Mouse (Mus musculus) thymus, postnatal 14 days (tissue): ENCODE data around the gene Dgki.

Source experiments
- DNase-seq: peaks from one replicate; pipeline ENCODE4 v3.0.0; 2021

Gene Dgki

DNA sequence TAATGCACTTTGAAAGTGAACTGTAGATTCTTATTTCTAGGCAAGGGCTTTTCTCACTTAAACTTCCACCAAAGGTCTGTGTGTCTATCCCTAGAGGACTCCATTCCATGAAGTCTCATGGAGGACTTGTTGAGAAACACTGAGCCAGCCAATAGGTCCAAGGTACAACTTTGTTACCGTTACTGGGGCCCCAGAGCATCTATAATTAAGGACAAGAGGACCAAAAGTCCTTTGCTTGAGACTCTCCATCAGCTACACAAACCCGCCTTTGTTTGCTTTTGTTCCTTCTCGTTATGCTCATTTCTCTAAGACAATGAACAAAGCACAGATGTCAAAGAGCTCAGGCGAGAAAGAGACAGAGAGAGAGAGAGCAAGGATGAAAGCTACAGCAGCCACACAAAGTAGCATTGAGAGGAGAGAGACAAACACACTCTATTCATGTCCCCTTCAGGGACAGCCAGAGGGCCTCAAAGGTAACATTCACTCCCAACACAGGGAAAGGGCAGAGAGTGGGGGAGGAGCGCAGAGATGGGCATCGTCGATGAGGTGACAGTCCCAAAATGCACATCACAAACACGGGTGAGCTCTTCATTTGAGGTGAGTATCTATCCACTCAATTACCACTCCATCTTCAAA is 396.7 kb downstream of the Dgki start:
- no peak for DNase-seq

DNA sequence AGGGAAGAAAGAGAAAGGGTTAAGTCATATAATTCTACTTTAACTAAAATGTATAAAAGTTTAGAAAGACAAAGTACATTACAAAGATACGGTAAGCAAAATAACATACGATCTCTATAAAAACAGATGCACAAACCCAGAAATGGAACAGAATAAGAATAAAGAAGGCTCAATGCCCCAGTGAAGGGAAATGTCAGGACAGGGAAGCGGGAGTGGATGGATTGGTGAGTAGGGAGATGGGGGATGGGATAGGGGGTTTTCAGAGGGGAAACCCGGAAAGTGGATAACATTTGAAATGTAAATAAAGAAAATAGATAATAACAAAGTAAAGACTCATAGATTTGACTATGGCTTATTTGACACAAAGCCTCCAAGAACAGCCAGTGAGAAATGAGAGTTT is 400.1 kb downstream of the Dgki start:
- DNase-seq = no peak

DNA sequence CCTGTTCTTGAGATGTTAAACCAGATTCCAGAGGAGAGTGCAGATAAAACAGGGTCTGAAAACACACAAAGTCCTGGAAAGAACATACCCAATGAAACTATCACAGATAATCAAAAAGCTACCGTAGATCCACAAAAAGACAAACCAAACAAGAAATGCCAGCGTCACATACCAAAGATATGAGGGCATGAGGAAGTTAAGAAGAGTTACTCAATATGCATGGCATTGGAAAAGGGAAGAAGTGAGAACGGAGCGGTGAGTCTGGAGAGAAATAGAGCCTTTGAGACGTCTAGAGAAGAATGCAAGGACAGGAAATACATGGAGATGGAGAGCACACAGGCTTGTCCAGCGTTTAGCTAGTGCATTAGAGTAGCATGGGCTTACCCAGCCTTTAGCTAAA is 401.6 kb downstream of the Dgki start:
- DNase-seq = no peak

DNA sequence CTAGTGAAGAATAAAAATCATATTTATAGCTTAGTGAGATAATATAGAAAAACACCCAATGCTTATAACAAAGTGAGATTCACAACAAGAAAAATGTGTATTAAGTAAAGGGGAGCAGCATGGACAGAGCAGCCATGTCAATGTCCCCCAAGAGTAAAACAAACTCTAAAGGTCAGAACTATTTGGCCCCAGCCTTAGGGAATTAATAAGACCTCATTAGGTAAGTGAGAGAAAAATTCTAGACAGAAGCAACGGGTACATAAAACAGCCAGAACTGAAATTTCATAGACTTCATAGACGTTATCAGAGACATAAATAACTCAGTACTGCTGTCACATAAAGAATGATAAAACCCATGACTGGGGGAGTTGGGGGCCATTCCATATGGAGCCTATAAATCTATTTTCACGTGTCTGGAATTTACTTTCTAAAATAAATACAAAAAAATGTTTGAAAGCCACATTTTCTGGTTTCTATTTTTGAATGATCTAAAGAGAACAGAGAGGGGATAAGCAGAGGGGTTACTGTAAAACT is 402.3 kb downstream of the Dgki start:
- no peak for DNase-seq

DNA sequence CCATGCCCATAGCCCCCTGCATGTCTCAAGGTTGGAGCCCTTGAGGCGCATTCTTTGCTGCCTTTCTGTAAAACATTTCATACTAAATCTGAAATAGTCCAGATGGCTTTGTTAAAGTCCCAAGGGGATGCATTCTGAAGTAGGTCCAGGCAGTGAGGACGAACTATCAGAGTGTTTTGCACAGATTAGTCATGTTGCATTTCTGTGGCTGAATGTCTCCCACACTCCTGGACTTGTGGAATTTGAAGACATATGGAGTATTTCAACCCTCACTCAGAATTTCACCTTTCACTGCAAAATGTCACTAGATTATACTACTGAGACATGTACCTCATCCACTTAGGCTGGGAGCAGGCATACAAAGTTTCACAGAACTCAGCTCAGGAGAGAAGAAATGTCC is 403.3 kb downstream of the Dgki start:
- no peak for DNase-seq

DNA sequence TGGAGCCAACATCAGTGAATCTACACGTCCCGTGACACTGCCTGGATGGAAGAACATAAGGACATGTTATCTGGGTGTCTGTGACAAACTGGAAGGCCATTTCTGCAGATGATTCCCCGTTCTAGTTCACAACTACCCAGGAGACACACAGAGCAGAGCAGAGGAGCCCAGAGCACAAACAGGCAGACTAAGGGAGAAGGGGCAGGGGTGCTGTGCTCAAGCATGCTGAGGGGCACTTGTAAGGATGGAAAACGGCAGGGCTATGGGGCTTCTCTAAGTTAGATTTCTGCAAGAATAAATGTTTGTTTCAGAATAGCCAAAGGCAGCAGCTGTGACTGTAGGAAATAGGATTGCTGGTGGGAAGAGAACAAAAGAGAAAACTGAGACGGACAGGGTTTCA is 408.2 kb downstream of the Dgki start:
- no peak for DNase-seq

DNA sequence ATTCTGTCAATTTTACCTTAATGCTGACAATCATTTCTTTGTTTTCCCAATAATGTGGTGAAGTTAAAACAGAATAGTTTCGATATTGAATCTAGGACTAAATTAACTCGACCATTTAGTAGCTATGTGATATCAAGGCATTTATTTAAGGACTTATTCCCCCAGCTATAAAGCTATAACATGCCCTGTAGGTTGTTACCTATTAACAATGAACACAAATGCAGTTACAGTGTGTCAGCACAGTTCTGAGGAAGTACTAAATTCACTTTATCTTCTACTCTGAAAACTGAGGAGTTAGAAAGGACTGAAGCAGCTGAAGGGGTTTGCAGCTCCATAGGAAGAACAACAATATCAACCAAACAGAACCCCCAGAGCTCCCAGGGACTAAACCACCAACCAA is 409.2 kb downstream of the Dgki start:
- no peak for DNase-seq

DNA sequence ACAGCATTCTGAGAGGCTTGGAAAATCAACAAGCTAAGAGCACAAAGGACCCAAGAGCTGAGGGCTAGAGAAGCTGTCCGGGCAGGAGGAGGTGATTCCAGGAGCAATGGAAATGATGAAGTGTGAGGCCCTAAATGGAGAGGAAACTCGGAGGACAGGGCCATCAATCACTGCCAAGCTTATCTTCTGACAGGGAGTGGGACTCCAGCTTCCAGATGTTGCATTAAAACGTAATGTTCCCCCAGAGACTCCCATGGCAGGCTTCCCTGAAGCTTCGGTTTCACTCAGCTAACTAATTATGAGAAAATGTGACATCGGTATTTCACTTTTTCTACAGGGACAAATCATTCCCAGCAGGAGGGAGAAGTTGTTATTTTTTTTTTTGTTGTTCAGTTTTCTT is 409.7 kb downstream of the Dgki start:
- no peak for DNase-seq

DNA sequence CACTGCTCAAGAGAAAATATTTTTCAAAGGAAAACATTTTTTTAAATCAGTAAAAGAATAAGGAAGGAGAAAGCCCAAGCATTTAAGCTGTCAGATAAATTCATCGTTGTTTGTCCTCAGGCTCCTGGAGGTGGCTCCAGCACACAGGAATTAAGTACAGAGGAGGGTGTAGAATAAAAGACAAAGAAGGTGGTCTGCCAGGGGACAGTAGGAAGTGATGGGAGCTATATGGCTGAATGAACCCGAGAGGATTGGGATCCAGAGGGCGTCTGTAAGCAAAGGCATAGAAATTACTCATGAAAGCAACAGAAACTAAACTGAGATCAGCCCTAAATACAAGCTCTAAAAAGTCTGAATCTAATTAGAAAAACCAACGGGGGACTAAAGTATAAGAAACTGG is 418.7 kb downstream of the Dgki start:
- no peak for DNase-seq

DNA sequence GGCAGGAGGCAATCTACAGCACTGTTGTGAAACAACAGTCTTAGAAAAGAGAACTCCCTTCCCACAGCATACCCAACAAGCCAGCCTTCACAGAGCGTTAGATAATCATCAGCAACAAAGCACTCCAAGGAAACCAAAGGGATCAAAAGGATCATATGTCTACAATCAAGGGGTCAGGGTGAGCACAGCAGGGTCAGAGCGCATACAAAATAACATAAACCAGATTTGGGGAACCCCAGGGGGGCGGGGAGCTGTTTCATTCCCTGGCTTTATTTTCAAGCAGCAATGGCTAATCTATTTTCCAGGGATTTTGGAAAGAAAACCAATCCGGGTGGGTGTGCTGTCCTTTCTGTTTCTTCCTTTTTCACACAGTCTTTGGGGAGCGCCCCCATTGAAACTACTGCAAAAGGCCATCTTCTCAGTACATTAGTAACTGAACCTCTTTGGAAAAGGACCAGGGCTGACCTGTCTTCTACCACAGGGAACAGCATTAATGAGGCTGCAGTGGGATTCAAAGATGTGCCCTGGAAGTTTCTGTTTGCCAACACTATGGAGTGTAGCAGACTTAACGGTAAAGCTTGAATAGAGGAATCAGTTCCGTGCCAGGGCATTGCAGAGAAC is 419.2 kb downstream of the Dgki start:
- DNase-seq = no peak

DNA sequence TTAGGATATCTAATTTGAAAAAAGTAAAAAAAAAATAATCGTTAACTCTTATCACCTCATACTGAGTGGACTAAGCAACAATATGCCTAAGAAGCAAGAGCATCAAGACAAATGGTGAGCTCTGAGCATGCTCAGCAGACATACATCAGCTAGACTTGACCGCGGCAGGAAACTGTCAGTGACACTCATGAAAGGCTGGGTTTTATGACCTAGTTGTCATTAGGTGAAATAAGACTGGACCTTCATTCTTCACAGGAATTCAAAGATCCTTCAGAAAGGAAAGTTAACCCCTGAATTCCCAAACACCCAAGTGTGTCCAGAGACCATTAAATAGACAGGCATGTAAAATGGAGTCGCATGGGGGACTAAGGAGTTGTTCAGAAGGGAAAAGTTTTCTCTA is 422.6 kb downstream of the Dgki start:
- DNase-seq = no peak

DNA sequence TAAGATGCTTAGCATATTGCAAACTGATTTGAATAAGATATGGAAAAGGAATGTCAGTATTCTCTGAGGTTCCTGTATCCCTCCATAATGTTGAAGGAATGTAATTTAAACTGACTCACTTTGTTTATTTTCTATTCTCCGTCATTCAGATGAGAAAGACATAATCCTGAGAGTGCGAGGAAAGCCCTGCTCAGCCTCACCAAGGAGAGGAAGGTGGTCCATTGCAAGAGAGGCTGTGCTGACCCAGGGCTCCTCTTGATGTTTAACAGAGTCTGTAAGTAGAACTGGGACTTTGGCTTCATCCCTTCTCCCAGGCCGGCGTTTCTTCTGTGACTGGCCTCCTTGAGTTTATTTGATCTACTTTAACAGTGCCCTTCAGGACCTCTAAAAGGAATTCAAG is 423.6 kb downstream of the Dgki start:
- no peak for DNase-seq

DNA sequence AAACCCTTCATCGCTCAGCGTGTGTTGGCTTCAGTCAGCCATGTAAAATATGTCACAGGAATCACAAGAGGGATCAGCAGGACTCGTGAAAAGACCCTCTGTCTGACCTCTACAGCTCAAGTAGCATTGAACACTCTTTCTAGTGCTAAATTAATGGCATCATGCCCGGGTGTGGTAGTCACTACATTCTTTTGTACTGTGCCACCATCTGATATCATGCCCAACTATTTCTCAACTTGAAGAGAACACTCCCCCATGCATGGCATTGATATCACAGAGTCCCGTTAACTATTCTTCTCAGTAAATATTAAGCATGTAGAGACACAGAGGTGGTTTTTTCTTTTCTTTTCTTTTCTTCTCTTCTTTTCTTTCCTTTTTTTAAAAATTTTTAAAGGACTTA is 424.1 kb downstream of the Dgki start:
- DNase-seq = no peak

DNA sequence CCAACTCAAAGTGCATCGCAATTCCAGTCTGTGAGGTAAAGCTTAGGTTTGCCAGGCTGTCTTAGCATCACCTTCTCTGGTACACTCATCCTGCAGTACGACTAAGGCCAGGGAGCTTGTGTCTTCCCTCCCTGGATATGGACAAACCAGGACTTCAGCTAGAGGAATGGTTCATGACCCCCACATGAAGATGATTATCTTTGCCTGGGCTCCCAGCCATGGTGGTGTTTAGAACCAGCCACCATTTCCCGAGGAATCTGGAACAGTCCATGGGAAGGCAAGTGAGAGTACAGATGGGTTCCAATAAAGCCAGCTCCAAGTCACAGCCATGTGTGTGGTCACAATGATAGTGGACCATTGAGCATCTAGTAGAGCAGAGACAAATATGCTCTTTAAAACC is 427.1 kb downstream of the Dgki start:
- DNase-seq = no peak

DNA sequence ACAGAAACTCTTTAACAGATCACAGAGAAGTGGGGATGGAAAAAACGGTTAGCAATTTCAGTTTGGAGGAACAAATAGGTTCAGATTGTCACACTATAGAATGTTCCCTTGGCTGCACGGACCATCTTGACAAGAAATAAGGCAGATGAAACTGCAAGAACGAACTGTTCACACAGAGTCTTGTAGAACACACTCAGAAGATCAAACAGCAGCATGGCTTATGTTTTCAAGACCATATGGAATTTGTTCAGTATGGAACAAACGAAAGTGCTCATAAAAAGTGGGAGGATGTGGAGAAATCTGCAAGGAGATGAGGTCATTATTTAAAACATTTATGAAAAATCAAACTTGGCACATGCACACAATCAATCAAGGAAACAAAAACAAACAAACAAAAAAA is 431.8 kb downstream of the Dgki start:
- DNase-seq = no peak

DNA sequence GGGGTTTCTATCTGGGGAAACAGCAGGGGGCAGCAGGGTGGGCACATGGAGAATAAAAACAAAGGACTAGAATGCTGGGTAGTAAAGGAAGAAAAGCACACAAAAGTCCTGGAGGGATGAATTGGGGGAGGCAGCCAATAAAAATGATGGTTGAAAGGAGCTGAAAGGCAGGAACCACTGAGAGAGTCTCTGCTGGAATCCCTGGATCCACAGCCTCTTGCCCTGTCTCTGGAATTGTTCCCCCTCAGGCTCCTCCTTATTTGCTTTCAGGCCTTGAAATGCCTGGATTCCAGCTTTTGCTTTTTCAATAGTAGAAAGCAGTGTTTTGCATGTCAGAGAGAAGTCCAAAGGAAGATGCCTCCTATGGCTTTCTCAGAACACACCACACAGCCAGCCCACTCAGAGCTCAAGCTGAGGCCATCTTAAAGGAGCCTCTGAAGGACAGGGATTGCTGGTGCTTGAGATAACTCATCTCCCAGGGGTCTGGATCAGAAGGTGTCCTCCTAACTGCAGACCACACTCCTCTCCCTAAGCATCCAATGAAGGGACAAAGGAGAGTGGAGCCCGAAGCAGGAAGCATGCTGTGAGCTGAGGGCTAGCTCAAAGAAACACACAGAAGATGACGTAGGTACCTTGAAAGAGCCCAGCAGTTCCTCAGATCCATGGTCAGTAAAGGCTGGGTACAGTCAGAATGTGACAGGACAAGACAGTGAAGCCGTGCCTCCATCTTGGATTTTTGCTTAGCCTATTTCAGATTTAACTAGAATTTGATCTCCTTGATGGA is 441.5 kb downstream of the Dgki start:
- DNase-seq = no peak

DNA sequence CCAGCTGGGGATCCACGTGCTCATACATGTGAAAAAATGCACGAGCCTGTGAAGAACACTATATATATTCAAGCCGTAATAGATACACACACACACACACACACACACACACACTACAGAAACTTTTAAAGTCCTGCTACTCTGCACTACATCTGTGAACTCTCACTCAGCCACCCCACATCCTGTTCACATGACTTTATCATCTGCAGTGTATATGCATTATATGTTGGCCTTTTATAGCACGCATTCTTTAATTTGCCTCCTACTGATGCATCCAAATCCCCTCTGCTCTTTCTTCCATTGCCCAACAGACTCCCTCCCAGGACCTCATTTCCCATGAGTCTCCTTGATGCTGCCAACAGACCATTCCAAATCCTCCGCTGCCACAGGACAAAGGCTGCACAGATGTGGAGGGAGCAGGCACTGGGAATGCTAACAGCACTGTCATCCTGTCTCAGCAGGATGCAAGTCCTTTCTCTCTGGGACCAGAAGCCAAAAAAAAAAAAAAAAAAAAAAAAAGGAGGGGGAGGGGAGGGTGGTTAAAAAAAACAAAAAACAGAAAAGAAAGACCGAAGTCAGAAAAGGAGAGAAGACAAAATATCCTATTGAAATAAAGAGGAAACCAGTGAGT is 442.2 kb downstream of the Dgki start:
- DNase-seq = no peak

DNA sequence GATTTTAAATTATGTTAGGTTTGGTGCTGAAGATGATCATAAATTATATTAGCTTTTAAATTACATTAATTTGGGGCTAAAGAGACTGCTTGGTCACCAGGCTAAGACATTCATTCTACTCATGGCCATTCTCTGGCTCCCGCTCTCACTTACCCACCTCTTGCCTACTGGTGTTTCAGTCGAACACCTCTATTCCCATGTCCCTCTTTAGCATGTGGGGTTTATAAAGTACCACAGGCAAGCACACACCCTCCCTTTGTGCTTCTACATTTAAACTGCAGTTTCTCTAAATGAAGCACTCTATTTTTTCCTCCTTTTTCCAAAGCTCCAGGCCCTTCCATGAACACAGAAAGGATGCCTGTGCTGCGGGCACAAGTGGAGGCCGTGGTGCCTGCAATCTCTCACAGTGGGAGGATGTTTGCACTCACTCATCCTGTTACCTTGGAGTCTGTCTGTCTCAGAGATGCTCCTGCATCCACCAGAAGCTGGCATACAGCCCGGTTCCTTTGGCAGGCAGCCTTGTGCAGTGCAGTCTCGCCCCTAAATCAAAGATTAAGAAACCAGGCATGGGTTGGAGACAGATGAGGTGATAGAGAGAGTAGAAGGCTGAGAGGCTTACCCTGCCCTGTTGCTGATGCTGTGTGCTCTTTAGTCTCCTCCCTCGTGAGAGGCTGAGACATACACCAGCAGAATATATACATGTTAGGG is 449.4 kb downstream of the Dgki start:
- DNase-seq = no peak

DNA sequence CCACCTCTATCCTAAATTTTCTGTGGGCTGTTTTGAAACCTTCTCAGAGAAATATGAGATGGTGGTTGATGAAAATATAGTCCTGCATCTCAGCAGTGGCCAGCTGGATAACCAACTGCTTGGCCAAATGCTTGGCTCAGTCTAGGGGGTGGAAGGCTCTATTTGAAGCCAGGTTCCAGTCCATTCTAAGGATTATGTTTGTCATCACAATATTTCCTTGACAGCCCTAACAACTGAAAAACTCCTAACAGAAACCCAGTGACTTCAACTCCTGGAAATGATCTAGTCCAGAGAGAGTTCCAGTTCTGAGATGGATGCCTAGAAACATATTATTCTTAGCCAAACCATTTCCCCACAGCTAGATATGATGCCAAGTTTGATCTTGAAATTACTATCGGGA is 454.7 kb downstream of the Dgki start:
- no peak for DNase-seq

DNA sequence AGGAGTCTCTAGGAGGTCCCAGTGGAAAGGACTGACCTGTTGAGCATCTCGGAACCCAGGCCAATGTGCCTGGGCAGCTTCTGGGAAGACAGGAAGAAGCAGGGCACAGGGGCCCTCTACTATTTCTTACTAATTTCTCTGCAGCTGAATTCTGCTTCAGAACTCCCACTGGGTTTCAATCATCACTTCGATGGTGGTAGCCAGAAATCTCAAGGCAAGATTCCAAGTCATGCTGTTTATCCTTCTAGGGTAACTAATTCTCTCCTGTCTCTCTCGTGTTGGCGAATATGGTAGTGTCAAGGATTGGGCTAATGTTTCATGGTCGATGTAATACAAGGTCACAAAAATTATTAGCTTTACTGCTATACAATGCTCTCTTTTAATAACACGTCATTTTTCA is 455.7 kb downstream of the Dgki start:
- DNase-seq = no peak

DNA sequence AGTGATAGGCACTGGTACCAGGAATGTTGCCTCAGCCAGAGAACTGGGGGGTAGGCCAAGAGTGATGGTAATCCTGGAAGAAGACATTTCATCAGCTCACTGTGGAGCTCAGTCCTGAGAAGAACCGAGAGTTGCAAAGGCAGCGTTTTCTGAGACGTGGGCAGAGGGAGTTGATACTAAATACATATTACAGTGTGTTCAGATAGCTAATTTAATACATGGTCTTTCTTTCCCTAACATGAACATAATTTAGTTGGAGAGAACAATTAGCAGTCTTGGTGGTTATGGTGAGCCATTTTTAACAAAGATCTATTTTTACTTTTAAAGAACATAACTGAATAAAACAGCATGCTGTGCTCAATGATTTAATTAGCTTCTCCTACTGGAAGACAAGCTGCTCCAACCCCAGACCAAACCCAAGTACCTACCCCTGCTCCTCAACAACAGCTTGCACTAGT is 456.9 kb downstream of the Dgki start:
- DNase-seq = no peak

DNA sequence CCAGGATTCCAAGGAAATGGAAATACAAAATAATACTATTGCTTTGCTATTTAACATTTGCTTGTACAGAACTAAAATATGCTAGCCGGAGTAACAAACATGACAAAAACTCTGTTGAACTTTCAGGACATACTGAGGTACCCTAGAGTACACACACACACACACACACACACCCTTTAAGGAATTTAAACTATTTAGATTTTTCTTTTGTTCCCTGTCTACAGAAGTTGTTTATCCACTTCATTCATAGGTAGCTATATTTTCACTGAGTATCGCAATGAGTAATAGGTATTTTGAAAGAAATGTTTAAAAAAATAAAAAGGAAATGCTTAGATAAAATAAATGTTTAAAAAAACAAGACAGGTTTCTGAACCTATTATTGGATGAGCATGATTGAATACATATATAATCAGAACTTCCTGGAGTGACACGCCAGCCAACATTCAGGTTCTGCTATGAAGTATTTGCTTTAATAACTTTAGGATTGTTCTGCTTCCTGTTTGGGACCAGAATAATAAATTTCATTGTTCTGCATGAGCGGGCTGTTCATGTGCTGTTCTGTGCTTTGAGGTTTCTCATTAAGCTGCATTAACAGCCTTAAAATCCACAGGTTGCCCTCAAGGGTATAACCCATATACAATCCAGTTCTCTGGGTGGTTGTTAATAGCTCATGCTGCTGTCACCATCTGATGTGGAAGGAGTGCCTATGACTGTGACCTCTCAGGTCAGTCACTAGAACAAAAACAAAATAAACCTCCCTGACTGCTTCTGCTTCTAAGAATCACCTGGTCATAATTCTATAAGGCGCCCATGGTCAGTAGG is 457.7 kb downstream of the Dgki start:
- DNase-seq = no peak
